Mouse (Mus musculus) retina, postnatal 1 day (tissue): ENCODE measurements around the gene Adarb1.
A peak's percentile ranks its signal among the peaks of the same experiment; 100 is the strongest.

Experiments used
- DNase-seq: peaks from one replicate; pipeline ENCODE4 v3.0.0-alpha.2; 2012

Adarb1 gene

GRCm38 (mm10) chr10:77434457-77435151, 16.5 kb upstream of the Adarb1 start:
- DNase-seq = peak; percentile 73

GRCm38 (mm10) chr10:77434076-77434456, 16.0 kb upstream of the Adarb1 start:
- no peak for DNase-seq

GRCm38 (mm10) chr10:77430771-77431170, 12.7 kb upstream of the Adarb1 start:
- no peak for DNase-seq

- no peak for DNase-seq
Observed at GRCm38 (mm10) chr10:77429921-77430320, 11.9 kb upstream of the Adarb1 start.

- no peak for DNase-seq
Observed at GRCm38 (mm10) chr10:77427610-77428009, 9.5 kb upstream of the Adarb1 start.

- DNase-seq = no peak
Observed at GRCm38 (mm10) chr10:77420190-77420589, 2.1 kb upstream of the Adarb1 start.

GRCm38 (mm10) chr10:77417240-77418102, 599 bp downstream of the Adarb1 start:
- peak; percentile 31 for DNase-seq

GRCm38 (mm10) chr10:77416666-77417239, 1.3 kb downstream of the Adarb1 start:
- peak; percentile 22 for DNase-seq

- DNase-seq = no peak
Observed at GRCm38 (mm10) chr10:77415867-77416266, 2.2 kb downstream of the Adarb1 start.

GRCm38 (mm10) chr10:77413791-77414190, 4.3 kb downstream of the Adarb1 start:
- peak; percentile 44 for DNase-seq

GRCm38 (mm10) chr10:77409154-77409553, 8.9 kb downstream of the Adarb1 start:
- no peak for DNase-seq

- no peak for DNase-seq
Observed at GRCm38 (mm10) chr10:77408241-77408640, 9.8 kb downstream of the Adarb1 start.

GRCm38 (mm10) chr10:77406486-77406885, 11.6 kb downstream of the Adarb1 start:
- DNase-seq = no peak

- DNase-seq = no peak
Observed at GRCm38 (mm10) chr10:77402463-77402862, 15.6 kb downstream of the Adarb1 start.

GRCm38 (mm10) chr10:77401039-77401438, 17.0 kb downstream of the Adarb1 start:
- no peak for DNase-seq

GRCm38 (mm10) chr10:77399938-77400337, 18.1 kb downstream of the Adarb1 start:
- DNase-seq = peak; percentile 45

- no peak for DNase-seq
Observed at GRCm38 (mm10) chr10:77398082-77398481, 20.0 kb downstream of the Adarb1 start.

- no peak for DNase-seq
Observed at GRCm38 (mm10) chr10:77397056-77397642, 20.9 kb downstream of the Adarb1 start.

GRCm38 (mm10) chr10:77396015-77396414, 22.1 kb downstream of the Adarb1 start:
- DNase-seq = no peak

GRCm38 (mm10) chr10:77391072-77391471, 27.0 kb downstream of the Adarb1 start:
- no peak for DNase-seq

- DNase-seq = no peak
Observed at GRCm38 (mm10) chr10:77387558-77387957, 30.5 kb downstream of the Adarb1 start.

GRCm38 (mm10) chr10:77385731-77386130, 32.3 kb downstream of the Adarb1 start:
- no peak for DNase-seq

- DNase-seq = no peak
Observed at GRCm38 (mm10) chr10:77383045-77383444, 35.0 kb downstream of the Adarb1 start.
